Mouse (Mus musculus) lung, postnatal 0 days (tissue): ENCODE data around the gene Cdcp2. TPM values are rescaled to one million over a fixed set of nuclear protein-coding genes. Genes with fewer than 3 reads are reported as not detected.
"Not testable (repeated sequence)": the region's sequence is repeated elsewhere in the genome, so short reads cannot be mapped to it uniquely, and the experiment has no call there.

Experiments
- ATAC-seq: fragments of 200-750 bp; cut with Nextera tagmentation; 2 replicates; pipeline ENCODE4 v1.8.0; 2017; ENCODE audit warnings: moderate library complexity
- DNase-seq: peaks from one replicate; pipeline ENCODE4 v3.0.0-alpha.2; 2016; ENCODE audit warnings: low spot score
- H3K27ac ChIP-seq: fragments of 300-500 bp; sonication (generic); 2 replicates; pipeline ENCODE4 v1.5.1; 2014; ENCODE audit warnings: antibody characterized with exemption, mild to moderate bottlenecking, low read length, mixed read lengths
- H3K27me3 ChIP-seq: fragments of 300-500 bp; sonication (generic); replicated peaks from 2 replicates; pipeline ENCODE4 v1.6.1; 2014; ENCODE audit warnings: low read length, mixed read lengths; ENCODE audit not compliant: insufficient read depth
- H3K36me3 ChIP-seq: fragments of 300-500 bp; sonication (generic); 2 replicates; pipeline ENCODE4 v1.6.1; 2014; ENCODE audit warnings: low read length, mixed read lengths; ENCODE audit not compliant: insufficient read depth
- H3K4me1 ChIP-seq: fragments of 300-500 bp; sonication (generic); 2 replicates; pipeline ENCODE4 v1.6.1; 2014; ENCODE audit warnings: antibody characterized with exemption, low read depth, low read length, mixed read lengths; ENCODE audit not compliant: insufficient read depth
- H3K4me2 ChIP-seq: fragments of 300-500 bp; sonication (generic); replicated peaks from 2 replicates; pipeline ENCODE4 v1.6.1; 2014; ENCODE audit warnings: low read depth, mild to moderate bottlenecking, low read length, moderate library complexity, mixed read lengths
- H3K4me3 ChIP-seq: fragments of 300-500 bp; sonication (generic); 2 replicates; pipeline ENCODE4 v1.5.1; 2014; ENCODE audit warnings: low read depth, low read length
- H3K9ac ChIP-seq: fragments of 300-500 bp; sonication (generic); replicated peaks from 2 replicates; pipeline ENCODE4 v1.6.1; 2014; ENCODE audit warnings: low read depth, mild to moderate bottlenecking
- H3K9me3 ChIP-seq: fragments of 300-500 bp; sonication (generic); 2 replicates; pipeline ENCODE4 v1.6.1; 2016; ENCODE audit warnings: low read length, mixed read lengths
- CTCF ChIP-seq: IDR thresholded peaks from 2 replicates; pipeline ENCODE4 v1.5.1; 2016; ENCODE audit warnings: antibody characterized with exemption, mild to moderate bottlenecking
- EP300 ChIP-seq: IDR thresholded peaks from 2 replicates; pipeline ENCODE4 v1.6.1; 2016; ENCODE audit warnings: antibody characterized with exemption, mild to moderate bottlenecking, control low read depth
- WGBS: fragments of 180-500 bp; shearing (Covaris S2); extraction: QIAGEN DNeasy Blood & Tissue Kit; methylation state at CpG from one replicate; pipeline ENCODE4 v1.1.7; 2014; 5-methylcytosine and 5-hydroxymethylcytosine counted together
- polyA plus RNA-seq: library from polyadenylated mRNA; unstranded; fragments of >200 nt; fragmentation: Nextera tagmentation; extraction: Ambion mirVana; gene quantifications from 2 replicates; pipeline ENCODE4 v1.2.1, GENCODE M21; 2015

The Cdcp2 gene
- polyA plus RNA-seq, 1 experiment from 2014 or later = 0.14 TPM

- H3K9ac ChIP-seq = no peak overlapping the region
- H3K4me3 ChIP-seq = no peak overlapping the region
- TF ChIP-seq CTCF (no peak), EP300 (no peak)
- no peaks in the 10 kb centered on the region for H3K4me1 ChIP-seq
- H3K27me3 ChIP-seq = no peaks in the 10 kb centered on the region
- DNase-seq (no peak), ATAC-seq (no peak)
- 76% methylated on average over 10 of the region's 10 CpGs for WGBS
- H3K9me3 ChIP-seq = no peaks in the 10 kb centered on the region
- no peak overlapping the region for H3K4me2 ChIP-seq
- no peaks in the 10 kb centered on the region for H3K36me3 ChIP-seq
- no peak overlapping the region for H3K27ac ChIP-seq
These were observed 1.7 kb downstream of the Cdcp2 start for GRCm38 (mm10) chr4:107098375-107098774.

- 72% methylated on average over 17 of the region's 17 CpGs for WGBS
- H3K9ac ChIP-seq = no peak overlapping the region
- no peak for TF ChIP-seq CTCF
- no peak for TF ChIP-seq EP300
- no peak overlapping the region for H3K4me3 ChIP-seq
- ATAC-seq = no peak
- H3K36me3 ChIP-seq = no peaks in the 10 kb centered on the region
- DNase-seq = no peak
- no peak overlapping the region for H3K27ac ChIP-seq
- H3K9me3 ChIP-seq = no peaks in the 10 kb centered on the region
- no peaks in the 10 kb centered on the region for H3K27me3 ChIP-seq
- H3K4me1 ChIP-seq = no peaks in the 10 kb centered on the region
- H3K4me2 ChIP-seq = no peak overlapping the region
These were observed 2.3 kb downstream of the Cdcp2 start for GRCm38 (mm10) chr4:107098791-107099525.

GRCm38 (mm10) chr4:107102220-107102619 is 5.5 kb downstream of the Cdcp2 start:
- Histone ChIP-seq H3K4me1 (no peaks in the 10 kb centered on the region), H3K4me3 (no peak overlapping the region), H3K36me3 (no peaks in the 10 kb centered on the region), H3K27ac (no peak overlapping the region), H3K9me3 (no peaks in the 10 kb centered on the region), H3K4me2 (no peak overlapping the region), H3K9ac (no peak overlapping the region), H3K27me3 (no peaks in the 10 kb centered on the region)
- DNase-seq (peak; percentile 59), ATAC-seq (peak; percentile 68)
- TF ChIP-seq EP300 (0 out of 2 replicates have a peak, but pooled peaks have one; percentile 8), CTCF (no peak)
- 54% methylated on average over 8 of the region's 8 CpGs for WGBS

- H3K4me1 ChIP-seq = no peaks in the 10 kb centered on the region
- H3K4me2 ChIP-seq = no peak overlapping the region
- TF ChIP-seq EP300 = no peak
- no peak for TF ChIP-seq CTCF
- DNase-seq (no peak), ATAC-seq (no peak)
- WGBS = 90% methylated on average over 16 of the region's 16 CpGs
- H3K9ac ChIP-seq = no peak overlapping the region
- H3K9me3 ChIP-seq = no peaks in the 10 kb centered on the region
- H3K27me3 ChIP-seq = no peaks in the 10 kb centered on the region
- H3K36me3 ChIP-seq = no peaks in the 10 kb centered on the region
- H3K27ac ChIP-seq = no peak overlapping the region
- no peak overlapping the region for H3K4me3 ChIP-seq
These were observed 10.1 kb downstream of the Cdcp2 start for GRCm38 (mm10) chr4:107106777-107107176.

- Histone ChIP-seq H3K4me3 (no peak overlapping the region), H3K9me3 (no peaks in the 10 kb centered on the region), H3K36me3 (no peaks in the 10 kb centered on the region), H3K4me1 (no peaks in the 10 kb centered on the region), H3K27ac (no peak overlapping the region), H3K27me3 (no peaks in the 10 kb centered on the region), H3K9ac (no peak overlapping the region), H3K4me2 (no peak overlapping the region)
- no peak for TF ChIP-seq CTCF
- no peak for TF ChIP-seq EP300
- WGBS = 30% methylated on average over 13 of the region's 13 CpGs
- peak; percentile 43 for ATAC-seq
- DNase-seq = no peak
These were observed 11.6 kb downstream of the Cdcp2 start for GRCm38 (mm10) chr4:107108291-107108731.

- not testable (repeated sequence) for DNase-seq, ATAC-seq, H3K9ac ChIP-seq, H3K4me1 ChIP-seq, H3K27ac ChIP-seq, H3K4me2 ChIP-seq, H3K36me3 ChIP-seq, H3K9me3 ChIP-seq, H3K4me3 ChIP-seq, H3K27me3 ChIP-seq
- 80% methylated on average over 6 of the region's 6 CpGs for WGBS
These were observed 12.5 kb downstream of the Cdcp2 start for GRCm38 (mm10) chr4:107109181-107109580.
